Mouse (Mus musculus) neural tube, embryonic 11.5 days (tissue): ENCODE results near the gene Osm. TPM values are rescaled to one million over a fixed set of nuclear protein-coding genes. Genes with fewer than 3 reads are reported as not detected.

Experiments used
- ATAC-seq: fragments of 200-750 bp; cut with Nextera tagmentation; 2 replicates; pipeline ENCODE4 v1.8.0; 2017; ENCODE audit warnings: moderate number of reproducible peaks, mild to moderate bottlenecking, moderate TSS enrichment, moderate library complexity; ENCODE audit not compliant: insufficient read depth, low FRiP score, low TSS enrichment
- DNase-seq: peaks from one replicate; pipeline ENCODE4 v3.0.0-alpha.2; 2015; ENCODE audit warnings: low spot score
- H3K27ac ChIP-seq: fragments of 300-500 bp; sonication (generic); 2 replicates; pipeline ENCODE4 v1.5.1; 2014; ENCODE audit warnings: low read depth, mild to moderate bottlenecking, low read length
- H3K27me3 ChIP-seq: fragments of 300-500 bp; sonication (generic); 2 replicates; pipeline ENCODE4 v1.6.1; 2014; ENCODE audit warnings: mild to moderate bottlenecking, low read length, mixed read lengths; ENCODE audit not compliant: control insufficient read depth, insufficient read depth
- H3K36me3 ChIP-seq: fragments of 300-500 bp; sonication (generic); 2 replicates; pipeline ENCODE4 v1.6.1; 2014; ENCODE audit warnings: mild to moderate bottlenecking, low read length, moderate library complexity, mixed read lengths; ENCODE audit not compliant: control insufficient read depth, insufficient read depth
- H3K4me1 ChIP-seq: fragments of 300-500 bp; sonication (generic); 2 replicates; pipeline ENCODE4 v1.6.1; 2014; ENCODE audit warnings: low read length, mixed read lengths; ENCODE audit not compliant: control insufficient read depth, insufficient read depth
- H3K4me2 ChIP-seq: fragments of 300-500 bp; sonication (generic); 2 replicates; pipeline ENCODE4 v1.6.1; 2014; ENCODE audit warnings: low read depth, mild to moderate bottlenecking, moderate library complexity
- H3K4me3 ChIP-seq: fragments of 300-500 bp; sonication (generic); 2 replicates; pipeline ENCODE4 v1.5.1; 2014; ENCODE audit warnings: low read depth, low read length
- H3K9ac ChIP-seq: fragments of 300-500 bp; sonication (generic); 2 replicates; pipeline ENCODE4 v1.6.1; 2014; ENCODE audit warnings: mild to moderate bottlenecking, low read length
- H3K9me3 ChIP-seq: fragments of 300-500 bp; sonication (generic); 2 replicates; pipeline ENCODE4 v1.6.1; 2016; ENCODE audit warnings: low read length; ENCODE audit not compliant: control insufficient read depth
- WGBS: fragments of 180-500 bp; shearing (Covaris S2); extraction: QIAGEN DNeasy Blood & Tissue Kit; methylation state at CpG from one replicate; pipeline ENCODE4 v1.1.7; 2014; 5-methylcytosine and 5-hydroxymethylcytosine counted together
- polyA plus RNA-seq: library from polyadenylated mRNA; unstranded; fragments of >200 nt; fragmentation: Nextera tagmentation; extraction: Ambion mirVana; gene quantifications from 2 replicates; pipeline ENCODE4 v1.2.1, GENCODE M21; 2014

Gene Osm
- polyA plus RNA-seq, 1 experiment from 2014 or later: not detected

DNA sequence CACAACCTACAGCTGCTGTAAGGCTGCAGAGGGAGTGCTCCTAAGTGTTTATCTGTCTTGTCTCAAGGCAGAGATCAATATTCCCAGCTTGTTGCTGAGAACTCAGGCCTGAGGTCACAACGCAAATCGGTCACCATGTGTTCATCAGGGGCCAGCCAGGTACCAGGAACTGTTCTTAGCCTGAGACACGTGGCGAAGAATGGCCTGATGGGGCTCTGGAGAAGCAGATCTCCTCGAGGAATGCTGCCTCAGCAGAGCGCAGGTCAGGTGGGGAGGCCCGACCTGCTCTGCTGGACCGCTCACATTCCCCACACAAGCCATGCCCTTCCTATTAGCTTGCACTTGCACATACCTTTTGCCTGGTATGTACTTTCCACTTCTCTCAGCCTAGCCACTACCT is 39.6 kb upstream of the Osm start:
- DNase-seq: no peak
- no peak overlapping the region for H3K4me3 ChIP-seq
- 68% methylated on average over 8 of the region's 8 CpGs for WGBS
- H3K9ac ChIP-seq: no peak overlapping the region
- H3K4me2 ChIP-seq: no peak overlapping the region
- H3K4me1 ChIP-seq: no peaks in the 10 kb centered on the region
- H3K27me3 ChIP-seq: no peaks in the 10 kb centered on the region
- no peaks in the 10 kb centered on the region for H3K9me3 ChIP-seq
- no peaks in the 10 kb centered on the region for H3K36me3 ChIP-seq
- H3K27ac ChIP-seq: no peak overlapping the region
- no peak for ATAC-seq

GRCm38 (mm10) chr11:4197691-4198090 is 38.5 kb upstream of the Osm start:
- 74% methylated on average over 1 of the region's 1 CpGs for WGBS
- no peaks in the 10 kb centered on the region for H3K9me3 ChIP-seq
- ATAC-seq: no peak
- no peak for DNase-seq
- no peak overlapping the region for H3K4me3 ChIP-seq
- no peak overlapping the region for H3K9ac ChIP-seq
- H3K27ac ChIP-seq: no peak overlapping the region
- H3K27me3 ChIP-seq: no peaks in the 10 kb centered on the region
- no peaks in the 10 kb centered on the region for H3K4me1 ChIP-seq
- no peak overlapping the region for H3K4me2 ChIP-seq
- H3K36me3 ChIP-seq: no peaks in the 10 kb centered on the region

DNA sequence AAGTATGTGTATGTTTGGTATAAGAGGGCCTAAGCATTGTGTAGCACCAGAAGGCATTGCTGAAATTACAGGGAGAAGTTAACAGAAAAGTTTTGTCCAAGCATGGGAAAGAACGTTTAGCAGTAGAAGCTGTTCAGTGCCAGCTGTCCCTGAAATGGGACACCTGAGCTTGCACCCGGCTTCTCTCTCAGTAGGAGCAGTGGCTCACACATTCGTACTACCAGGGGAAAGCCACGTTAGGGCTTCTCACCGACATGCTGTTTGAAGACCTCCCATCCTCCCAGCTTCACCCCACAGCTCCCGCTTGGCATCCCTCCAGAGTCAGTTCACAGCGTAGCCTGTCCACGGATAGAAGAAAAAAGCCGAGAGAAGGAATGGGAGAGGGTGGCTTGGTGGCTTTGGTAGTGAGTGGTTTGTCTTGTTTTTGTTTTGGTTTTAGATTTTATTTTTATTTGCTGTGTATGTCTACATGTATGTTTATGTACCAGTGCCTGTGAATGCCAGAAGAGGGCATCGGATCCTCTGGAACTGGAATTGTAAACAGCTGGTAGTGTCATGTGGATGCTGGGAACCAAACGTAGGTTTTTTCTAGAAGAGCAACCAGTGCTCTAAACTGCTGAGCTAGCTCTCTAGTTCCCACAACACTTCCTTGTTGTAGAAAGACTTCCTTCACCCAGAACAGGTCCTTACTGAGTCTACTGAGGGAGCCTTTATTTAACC is 34.1 kb upstream of the Osm start:
- H3K9me3 ChIP-seq: no peaks in the 10 kb centered on the region
- no peaks in the 10 kb centered on the region for H3K27me3 ChIP-seq
- no peak overlapping the region for H3K27ac ChIP-seq
- H3K9ac ChIP-seq: no peak overlapping the region
- no peak for DNase-seq
- no peaks in the 10 kb centered on the region for H3K4me1 ChIP-seq
- H3K4me2 ChIP-seq: no peak overlapping the region
- WGBS: 85% methylated on average over 11 of the region's 11 CpGs
- no peak overlapping the region for H3K4me3 ChIP-seq
- H3K36me3 ChIP-seq: no peaks in the 10 kb centered on the region
- no peak for ATAC-seq

DNA sequence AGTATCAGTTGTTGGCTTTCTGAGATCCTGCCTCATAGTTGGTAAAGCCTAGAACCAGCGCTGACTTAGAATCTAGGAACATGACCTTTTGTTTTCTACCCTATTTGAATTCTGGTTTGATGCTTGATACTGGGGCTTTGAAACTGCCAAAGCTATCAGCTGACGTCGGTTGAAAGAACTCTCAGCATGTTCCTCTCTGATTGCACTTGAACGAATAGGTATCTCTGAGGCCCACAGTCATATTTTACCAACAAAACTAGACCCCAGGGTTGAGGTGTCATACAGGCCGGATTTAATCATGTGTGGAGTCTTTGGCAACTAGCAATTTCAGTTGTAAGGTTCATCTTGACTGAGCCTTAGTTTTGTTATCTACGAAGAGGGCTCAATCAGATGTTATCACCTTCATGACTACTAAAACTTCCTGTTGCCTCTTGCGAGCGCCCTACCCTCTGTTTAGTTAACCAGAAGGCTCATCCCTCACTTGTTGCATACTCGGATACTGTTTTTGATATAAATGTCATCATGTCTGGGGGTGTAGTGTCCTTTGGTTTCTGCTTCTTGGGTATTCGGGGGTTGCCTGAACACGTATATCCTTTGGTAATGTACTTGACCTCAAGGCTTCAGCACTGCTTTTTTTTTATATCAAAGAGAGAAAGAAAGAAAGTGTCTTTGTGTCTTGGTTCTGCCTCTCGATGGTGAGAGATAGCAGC is 33.1 kb upstream of the Osm start:
- WGBS: 84% methylated on average over 12 of the region's 12 CpGs
- no peak for ATAC-seq
- no peak overlapping the region for H3K9ac ChIP-seq

DNA sequence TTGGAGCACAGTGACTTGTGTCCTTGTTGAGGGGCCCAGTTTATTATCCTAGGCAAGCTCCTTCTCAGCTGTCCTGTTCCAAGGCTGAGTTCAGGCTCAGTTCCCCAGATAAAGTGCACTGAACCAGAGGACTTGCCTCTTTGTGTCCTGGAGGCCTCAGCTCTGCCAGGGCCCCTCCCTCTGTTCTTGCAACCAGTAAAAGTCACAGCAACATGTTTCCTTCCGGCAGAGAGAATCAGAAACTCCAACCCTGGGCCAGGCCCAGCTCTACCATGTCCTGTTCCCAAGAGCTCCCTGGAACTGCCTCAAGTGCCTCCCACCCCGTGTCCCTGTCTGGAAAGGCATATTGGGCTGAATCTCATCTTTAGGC is 32.5 kb upstream of the Osm start:
- H3K4me1 ChIP-seq: no peaks in the 10 kb centered on the region
- no peak overlapping the region for H3K4me3 ChIP-seq
- H3K4me2 ChIP-seq: no peak overlapping the region
- H3K36me3 ChIP-seq: no peaks in the 10 kb centered on the region
- DNase-seq: no peak
- no peak for ATAC-seq
- no peak overlapping the region for H3K9ac ChIP-seq
- H3K27ac ChIP-seq: no peak overlapping the region
- no peaks in the 10 kb centered on the region for H3K9me3 ChIP-seq
- no peaks in the 10 kb centered on the region for H3K27me3 ChIP-seq
- 55% methylated on average over 2 of the region's 2 CpGs for WGBS

More for the DNA sequence above, 33.1 kb upstream of the Osm start:
- Histone ChIP-seq H3K36me3 (no peaks in the 10 kb centered on the region), H3K4me3 (no peak overlapping the region), H3K27me3 (no peaks in the 10 kb centered on the region), H3K4me1 (no peaks in the 10 kb centered on the region), H3K27ac (no peak overlapping the region), H3K9me3 (no peaks in the 10 kb centered on the region), H3K4me2 (no peak overlapping the region)
- DNase-seq: no peak

- no peak for DNase-seq
- H3K36me3 ChIP-seq: no peaks in the 10 kb centered on the region
- no peaks in the 10 kb centered on the region for H3K27me3 ChIP-seq
- H3K9ac ChIP-seq: no peak overlapping the region
- no peaks in the 10 kb centered on the region for H3K4me1 ChIP-seq
- H3K27ac ChIP-seq: no peak overlapping the region
- ATAC-seq: no peak
- 82% methylated on average over 5 of the region's 5 CpGs for WGBS
- H3K9me3 ChIP-seq: no peaks in the 10 kb centered on the region
- H3K4me2 ChIP-seq: no peak overlapping the region
- no peak overlapping the region for H3K4me3 ChIP-seq
These were observed 31.0 kb upstream of the Osm start for GRCm38 (mm10) chr11:4205097-4205655.

- Histone ChIP-seq H3K4me3 (no peak overlapping the region), H3K9ac (no peak overlapping the region), H3K27me3 (no peaks in the 10 kb centered on the region), H3K9me3 (no peaks in the 10 kb centered on the region), H3K36me3 (no peaks in the 10 kb centered on the region), H3K4me2 (no peak overlapping the region), H3K27ac (no peak overlapping the region), H3K4me1 (no peaks in the 10 kb centered on the region)
- ATAC-seq (no peak), DNase-seq (no peak)
- 93% methylated on average over 7 of the region's 7 CpGs for WGBS
These were observed 30.3 kb upstream of the Osm start for GRCm38 (mm10) chr11:4205951-4206350.

- Histone ChIP-seq H3K36me3 (no peaks in the 10 kb centered on the region), H3K9me3 (no peaks in the 10 kb centered on the region)
- no peak for ATAC-seq
These were observed 29.7 kb upstream of the Osm start for GRCm38 (mm10) chr11:4206563-4206962.

GRCm38 (mm10) chr11:4207655-4208054 is 28.6 kb upstream of the Osm start:
- Histone ChIP-seq H3K4me3 (no peak overlapping the region), H3K9ac (no peak overlapping the region), H3K4me2 (no peak overlapping the region), H3K27ac (no peak overlapping the region), H3K36me3 (peaks cover 4% of the 10 kb centered on the region), H3K27me3 (no peaks in the 10 kb centered on the region), H3K9me3 (no peaks in the 10 kb centered on the region), H3K4me1 (no peaks in the 10 kb centered on the region)
- WGBS: 94% methylated on average over 9 of the region's 9 CpGs
- no peak for DNase-seq
- ATAC-seq: no peak

More at GRCm38 (mm10) chr11:4206563-4206962, 29.7 kb upstream of the Osm start:
- no peak overlapping the region for H3K9ac ChIP-seq
- no peaks in the 10 kb centered on the region for H3K27me3 ChIP-seq
- WGBS: 92% methylated on average over 6 of the region's 6 CpGs
- no peaks in the 10 kb centered on the region for H3K4me1 ChIP-seq
- no peak overlapping the region for H3K27ac ChIP-seq
- H3K4me2 ChIP-seq: no peak overlapping the region
- DNase-seq: no peak
- no peak overlapping the region for H3K4me3 ChIP-seq
